Mouse (Mus musculus): ENCODE results near the gene Rbpj.

DNA sequence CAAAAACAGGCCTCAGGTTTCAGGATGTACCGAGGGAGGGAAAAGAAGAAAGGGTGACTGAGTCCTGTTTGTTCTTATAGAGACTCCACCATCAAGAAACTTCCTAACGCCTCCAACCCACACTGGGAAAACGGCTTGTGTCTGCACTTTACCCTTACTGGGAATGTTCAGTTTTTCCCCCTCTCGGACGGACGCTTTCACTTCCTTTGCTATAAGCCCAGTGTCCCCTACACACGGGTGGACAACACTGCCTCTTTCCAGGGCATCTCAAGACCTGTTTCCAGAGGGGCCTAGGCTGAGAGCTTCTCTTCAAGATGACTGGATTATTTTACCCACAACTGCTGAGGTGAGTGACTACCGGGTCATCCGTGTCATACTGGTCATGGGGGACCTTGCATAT is at the start of gene Rbpj:
- TF ChIP-seq GATA1 (IDR thresholded peaks at IDR 0.05; ENCODE audit: borderline replicate concordance, low read length) (no peak), FLI1 (IDR thresholded peaks at IDR 0.05; ENCODE audit: low read length) (no peak)

Measured in megakaryocyte, embryonic 14.5 days (primary cell).